Mouse (Mus musculus) intestine, embryonic 15.5 days (tissue): ENCODE measurements at regions not wholly inside any gene's neighbourhood (a gene's known extent, or its start where the extent isn't known, plus 50 kb on each side); places are given as distances from the start of the nearest gene placed in this dataset.
A peak's percentile ranks its signal among the peaks of the same experiment; 100 is the strongest.

Source experiments
- ATAC-seq: fragments of 200-750 bp; cut with Nextera tagmentation; 2 replicates; pipeline ENCODE4 v1.8.0; 2017; ENCODE audit warnings: moderate TSS enrichment, moderate library complexity
- H3K27ac ChIP-seq: fragments of 300-500 bp; sonication (generic); 2 replicates; pipeline ENCODE4 v1.5.1; 2015; ENCODE audit warnings: mild to moderate bottlenecking, inconsistent platforms
- H3K27me3 ChIP-seq: fragments of 300-500 bp; sonication (generic); replicated peaks from 2 replicates; pipeline ENCODE4 v1.6.1; 2015; ENCODE audit warnings: inconsistent platforms
- H3K36me3 ChIP-seq: fragments of 300-500 bp; sonication (generic); 2 replicates; pipeline ENCODE4 v1.6.1; 2015; ENCODE audit warnings: inconsistent platforms
- H3K4me1 ChIP-seq: fragments of 300-500 bp; sonication (generic); replicated peaks from 2 replicates; pipeline ENCODE4 v1.6.1; 2015; ENCODE audit warnings: inconsistent platforms
- H3K4me2 ChIP-seq: fragments of 300-500 bp; sonication (generic); replicated peaks from 2 replicates; pipeline ENCODE4 v1.6.1; 2015; ENCODE audit warnings: mild to moderate bottlenecking, inconsistent platforms
- H3K4me3 ChIP-seq: fragments of 300-500 bp; sonication (generic); replicated peaks from 2 replicates; pipeline ENCODE4 v1.5.1; 2015; ENCODE audit warnings: inconsistent platforms
- H3K9ac ChIP-seq: fragments of 300-500 bp; sonication (generic); 2 replicates; pipeline ENCODE4 v1.6.1; 2015; ENCODE audit warnings: inconsistent platforms
- H3K9me3 ChIP-seq: fragments of 300-500 bp; sonication (generic); 2 replicates; pipeline ENCODE4 v1.6.1; 2016; ENCODE audit warnings: inconsistent platforms
- WGBS: fragments of 180-500 bp; shearing (Covaris S2); methylation state at CpG from one replicate; pipeline ENCODE4 v1.1.7; 2015; 5-methylcytosine and 5-hydroxymethylcytosine counted together

DNA sequence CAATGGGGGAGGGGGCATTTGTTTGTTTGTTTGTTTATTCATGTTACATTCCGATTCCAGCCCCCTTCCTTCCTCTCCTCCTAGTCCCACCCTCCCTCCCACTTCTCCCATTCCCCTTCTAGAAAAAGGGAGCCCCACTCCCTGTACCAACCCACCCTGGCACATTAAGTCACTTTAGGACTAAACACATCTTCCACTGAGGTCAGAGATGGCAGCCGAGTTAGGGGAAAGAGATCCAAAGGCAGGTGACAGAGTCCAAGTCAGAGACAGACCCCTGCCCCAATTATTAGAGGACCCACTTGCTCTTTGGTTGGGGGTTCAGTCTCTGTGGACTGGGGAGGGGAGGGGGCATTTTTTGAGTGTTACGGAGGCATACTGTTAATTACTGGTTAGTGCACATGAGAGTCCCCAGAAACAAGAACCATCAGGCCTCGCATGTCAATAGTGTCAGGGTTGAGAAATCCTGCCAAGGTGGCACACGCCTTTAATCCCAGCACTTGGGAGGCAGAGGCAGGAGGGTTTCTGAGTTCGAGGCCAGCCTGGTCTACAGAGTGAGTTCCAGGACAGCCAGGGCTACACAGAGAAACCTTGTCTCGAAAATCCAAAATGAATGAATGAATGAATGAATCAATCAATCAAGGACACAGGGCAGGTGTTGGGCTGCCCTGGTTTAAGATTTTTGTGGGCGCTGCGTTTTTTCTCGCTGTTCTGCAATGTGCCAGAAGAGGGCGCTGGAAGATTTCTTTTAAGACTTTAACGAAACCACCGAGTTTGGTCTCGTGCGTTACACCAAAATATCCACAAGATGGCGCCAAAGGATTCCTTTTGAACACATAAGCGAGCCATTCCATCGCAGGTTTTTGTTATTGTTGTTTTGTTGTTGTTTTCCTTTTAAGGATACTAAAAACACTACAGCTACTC is 67.8 kb upstream of the Arhgap29 start:
- Histone ChIP-seq H3K4me2 (no peak overlapping the region), H3K27me3 (no peaks in the 10 kb centered on the region), H3K4me3 (no peak overlapping the region), H3K27ac (no peak overlapping the region), H3K4me1 (0 out of 2 replicates have a peak, but pooled peaks cover 2% of the 10 kb centered on the region), H3K9me3 (no peaks in the 10 kb centered on the region), H3K36me3 (no peaks in the 10 kb centered on the region), H3K9ac (no peak overlapping the region)
- peak; percentile 46; the same call in 1 of the 2 replicates for ATAC-seq
- 21% methylated on average over 18 of the region's 18 CpGs for WGBS

DNA sequence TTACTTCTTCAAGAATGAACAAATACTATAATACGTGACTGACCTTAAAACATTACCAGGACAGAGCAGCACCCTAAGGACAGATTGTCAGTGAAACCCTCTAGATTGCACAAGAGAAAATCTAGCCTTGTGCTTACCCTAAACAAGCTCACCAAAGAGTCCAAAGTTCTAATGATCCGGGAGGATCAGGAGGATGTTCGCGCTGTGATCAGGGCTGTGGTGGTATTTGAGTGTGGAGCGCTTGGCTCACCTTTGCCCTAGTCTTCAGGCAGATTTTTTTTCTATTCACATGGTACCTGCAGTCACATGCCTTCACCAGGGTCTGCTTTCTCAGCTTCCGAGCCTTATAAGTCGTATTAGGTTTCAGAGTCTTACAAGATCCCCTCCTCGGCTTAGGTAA is 65.3 kb upstream of the Abcd3 start:
- Histone ChIP-seq H3K9me3 (no peaks in the 10 kb centered on the region), H3K27ac (no peak overlapping the region), H3K4me2 (no peak overlapping the region), H3K27me3 (no peaks in the 10 kb centered on the region), H3K4me1 (no peaks in the 10 kb centered on the region), H3K36me3 (no peaks in the 10 kb centered on the region), H3K4me3 (no peak overlapping the region), H3K9ac (no peak overlapping the region)
- WGBS, result 71% methylated on average over 8 of the region's 8 CpGs
- peak; percentile 85 for ATAC-seq

DNA sequence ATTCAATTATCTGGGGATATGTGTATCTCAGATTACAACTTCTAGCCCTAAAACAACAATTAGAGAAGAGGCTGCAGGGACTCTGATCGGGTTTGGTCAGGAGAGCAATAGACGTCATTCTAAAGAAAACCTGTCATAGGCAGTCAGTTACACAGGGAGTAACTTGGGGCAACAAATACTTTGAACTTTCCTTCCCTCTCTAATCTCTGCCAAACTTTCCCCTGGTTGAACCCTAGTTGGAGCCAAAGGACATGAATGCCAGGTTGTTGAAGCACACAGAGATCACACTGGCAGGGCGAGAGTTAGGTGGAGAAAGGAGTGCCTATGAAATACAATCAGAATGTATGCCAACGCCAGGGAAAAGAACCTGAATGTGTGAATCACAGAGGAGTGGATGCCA is 60.0 kb upstream of the Abcd3 start:
- H3K4me2 ChIP-seq, result no peak overlapping the region
- no peak overlapping the region for H3K4me3 ChIP-seq
- ATAC-seq, result peak; percentile 51; the same call in 1 of the 2 replicates
- 81% methylated on average over 4 of the region's 4 CpGs for WGBS
- no peaks in the 10 kb centered on the region for H3K36me3 ChIP-seq
- no peak overlapping the region for H3K27ac ChIP-seq
- H3K9me3 ChIP-seq, result no peaks in the 10 kb centered on the region
- H3K9ac ChIP-seq, result no peak overlapping the region
- no peaks in the 10 kb centered on the region for H3K27me3 ChIP-seq
- H3K4me1 ChIP-seq, result no peaks in the 10 kb centered on the region

DNA sequence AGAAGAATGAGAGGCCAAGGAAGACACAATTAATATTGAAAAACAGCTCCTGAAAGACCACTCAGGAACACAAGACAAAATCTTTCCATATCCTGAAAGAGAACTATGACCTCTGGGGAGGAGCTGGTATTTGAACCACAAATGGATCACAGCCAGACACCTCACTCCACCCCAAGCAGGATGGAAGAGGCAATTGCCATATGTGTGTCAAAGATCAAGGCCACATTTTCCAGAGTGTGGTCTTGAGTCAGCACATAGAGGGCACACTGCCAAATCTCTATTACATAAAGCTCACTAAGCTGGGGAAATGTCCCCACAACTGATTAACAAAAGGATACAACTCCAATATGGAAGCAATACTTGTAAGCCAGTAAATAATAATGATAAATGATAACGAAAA is 59.5 kb upstream of the Abcd3 start:
- Histone ChIP-seq H3K9me3 (no peaks in the 10 kb centered on the region), H3K4me2 (no peak overlapping the region), H3K4me1 (no peaks in the 10 kb centered on the region), H3K27me3 (no peaks in the 10 kb centered on the region), H3K4me3 (no peak overlapping the region), H3K9ac (no peak overlapping the region), H3K27ac (no peak overlapping the region), H3K36me3 (no peaks in the 10 kb centered on the region)
- ATAC-seq, result peak; percentile 63; the same call in 1 of the 2 replicates
- WGBS, result 79% methylated on average over 1 of the region's 1 CpGs

DNA sequence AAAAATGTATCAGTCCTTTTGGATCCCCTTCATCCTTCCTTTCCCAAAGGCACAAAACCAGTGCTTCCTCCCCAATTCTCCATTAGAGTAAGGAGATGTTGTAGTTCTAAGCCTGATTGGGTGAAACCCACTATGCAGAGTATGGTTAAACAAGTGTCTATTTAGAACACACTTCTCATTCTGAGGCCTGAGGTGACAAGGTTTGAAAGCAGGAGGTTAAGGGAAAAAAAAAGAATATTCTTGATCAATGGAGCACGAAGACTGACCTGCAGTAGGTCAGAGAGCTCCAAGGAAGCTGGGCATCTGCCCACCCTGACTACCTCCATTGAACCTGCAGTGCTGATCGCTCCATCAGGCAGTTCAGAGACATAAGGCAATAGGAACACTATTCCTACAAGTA is 58.5 kb upstream of the Abcd3 start:
- Histone ChIP-seq H3K36me3 (no peaks in the 10 kb centered on the region), H3K4me3 (no peak overlapping the region), H3K4me1 (no peaks in the 10 kb centered on the region), H3K27ac (no peak overlapping the region), H3K4me2 (no peak overlapping the region), H3K9ac (no peak overlapping the region), H3K9me3 (no peaks in the 10 kb centered on the region), H3K27me3 (no peaks in the 10 kb centered on the region)
- 89% methylated on average over 2 of the region's 2 CpGs for WGBS
- ATAC-seq, result no peak

DNA sequence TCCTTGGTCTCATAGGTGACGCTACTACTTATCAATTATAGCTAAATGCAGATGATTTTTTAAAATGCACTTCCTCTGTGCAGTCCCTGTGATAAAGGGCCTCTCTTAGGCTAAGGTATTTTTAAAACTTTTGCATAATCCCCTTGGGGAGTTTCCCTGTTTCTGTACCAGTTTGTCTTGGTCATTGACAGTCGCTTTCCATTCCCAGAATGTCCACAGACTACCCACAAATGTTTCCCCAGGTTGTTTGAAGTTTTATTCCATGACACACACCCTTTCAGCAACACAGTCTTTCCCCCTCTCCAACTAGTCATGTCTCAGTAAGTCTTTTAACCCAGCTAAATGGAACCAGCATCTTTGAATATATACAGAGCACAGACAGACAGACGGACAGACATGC is 57.6 kb upstream of the Abcd3 start:
- no peak for ATAC-seq
- 85% methylated on average over 3 of the region's 3 CpGs for WGBS
- no peaks in the 10 kb centered on the region for H3K9me3 ChIP-seq

DNA sequence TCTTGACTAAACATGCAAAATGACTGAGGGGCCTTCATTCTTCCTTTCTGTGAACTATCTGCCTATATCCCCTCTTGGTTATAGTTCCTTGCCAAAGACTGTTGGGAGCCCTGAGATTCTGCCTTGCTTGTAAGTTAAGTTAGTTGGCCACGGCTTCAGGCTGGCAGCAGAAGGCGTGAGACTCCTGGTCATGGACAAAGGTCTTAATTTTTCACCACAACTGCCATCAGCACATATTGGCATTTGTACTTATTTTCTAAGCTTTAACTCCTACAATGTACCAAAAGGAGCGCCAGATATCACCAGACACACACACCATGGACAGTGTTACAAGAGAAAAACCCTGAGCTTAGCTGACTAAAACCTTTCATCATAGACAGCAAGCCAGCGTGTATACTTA is 56.7 kb upstream of the Abcd3 start:
- Histone ChIP-seq H3K4me2 (no peak overlapping the region), H3K4me3 (no peak overlapping the region), H3K36me3 (no peaks in the 10 kb centered on the region), H3K9me3 (no peaks in the 10 kb centered on the region), H3K9ac (no peak overlapping the region), H3K27me3 (no peaks in the 10 kb centered on the region), H3K4me1 (no peaks in the 10 kb centered on the region), H3K27ac (no peak overlapping the region)
- no peak for ATAC-seq
- 83% methylated on average over 4 of the region's 4 CpGs for WGBS

More for the DNA sequence above, 57.6 kb upstream of the Abcd3 start:
- Histone ChIP-seq H3K27me3 (no peaks in the 10 kb centered on the region), H3K9ac (no peak overlapping the region), H3K4me2 (no peak overlapping the region), H3K36me3 (no peaks in the 10 kb centered on the region), H3K4me3 (no peak overlapping the region), H3K4me1 (no peaks in the 10 kb centered on the region), H3K27ac (no peak overlapping the region)

DNA sequence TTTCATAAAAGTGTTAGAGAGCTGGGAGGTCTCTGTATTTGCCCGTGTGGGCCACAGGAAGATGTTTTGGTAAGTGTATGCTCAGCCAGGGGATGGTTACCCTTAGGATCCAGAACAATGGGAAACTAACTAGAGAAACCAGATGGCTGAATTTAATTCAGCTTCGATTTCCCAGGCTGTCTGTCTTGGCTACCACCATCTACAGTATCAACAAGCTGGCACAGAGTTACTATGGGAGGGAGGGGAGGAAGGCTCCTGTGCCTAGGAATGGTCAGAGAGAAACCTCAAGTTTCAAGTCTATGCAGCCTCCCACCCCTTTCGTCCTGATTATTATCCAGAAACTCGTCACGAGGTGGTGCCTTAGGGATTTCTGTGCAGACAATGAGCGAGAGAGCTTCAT is 55.6 kb upstream of the Abcd3 start:
- 77% methylated on average over 6 of the region's 6 CpGs for WGBS
- Histone ChIP-seq H3K4me2 (no peak overlapping the region), H3K27me3 (no peaks in the 10 kb centered on the region), H3K4me3 (no peak overlapping the region), H3K9me3 (no peaks in the 10 kb centered on the region), H3K9ac (no peak overlapping the region), H3K36me3 (no peaks in the 10 kb centered on the region), H3K4me1 (no peaks in the 10 kb centered on the region), H3K27ac (no peak overlapping the region)
- ATAC-seq, result no peak

DNA sequence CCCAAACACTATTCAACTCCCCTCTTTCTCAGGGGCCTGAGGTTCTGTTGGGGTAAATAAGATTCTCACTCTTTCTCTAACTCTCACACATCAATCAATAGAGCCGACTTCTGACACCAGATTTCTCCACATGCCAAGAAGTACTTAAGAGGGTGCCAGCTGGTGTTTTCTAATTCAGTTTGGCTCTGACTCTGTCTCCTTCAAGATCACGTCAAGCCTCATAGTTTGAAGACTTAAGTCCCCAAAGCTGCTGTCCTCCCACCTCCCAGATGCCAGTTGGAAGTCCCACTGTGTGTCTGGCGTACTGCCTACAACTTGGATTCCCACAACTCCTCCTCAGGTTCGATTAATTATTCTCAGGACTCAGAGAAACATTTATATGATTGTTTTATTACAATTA is 54.6 kb upstream of the Abcd3 start:
- no peak overlapping the region for H3K4me2 ChIP-seq
- 59% methylated on average over 4 of the region's 4 CpGs for WGBS
- H3K9me3 ChIP-seq, result no peaks in the 10 kb centered on the region
- ATAC-seq, result no peak
- H3K27ac ChIP-seq, result no peak overlapping the region
- H3K4me1 ChIP-seq, result no peaks in the 10 kb centered on the region
- no peak overlapping the region for H3K9ac ChIP-seq
- no peaks in the 10 kb centered on the region for H3K36me3 ChIP-seq
- H3K27me3 ChIP-seq, result no peaks in the 10 kb centered on the region
- no peak overlapping the region for H3K4me3 ChIP-seq

DNA sequence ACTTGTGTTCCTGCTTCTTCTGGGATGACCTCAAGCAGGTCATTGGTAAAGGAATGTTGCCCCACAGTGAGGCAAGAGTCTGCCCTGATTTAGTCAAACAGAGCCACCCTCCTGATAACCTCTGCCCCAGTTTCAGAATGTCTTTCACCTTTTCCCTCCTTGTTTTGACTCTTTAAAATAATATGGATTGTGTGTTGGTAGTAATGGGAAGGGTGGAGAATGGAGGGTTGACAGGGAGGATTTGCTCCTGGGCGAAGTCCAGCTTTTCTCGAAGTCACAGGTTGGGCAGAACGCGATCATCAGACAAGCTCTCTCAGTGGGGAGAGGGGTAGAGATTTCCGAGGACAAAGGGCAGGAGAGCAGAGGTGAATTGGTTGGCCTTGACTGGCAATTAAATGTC is 52.2 kb upstream of the Abcd3 start:
- H3K4me1 ChIP-seq, result no peaks in the 10 kb centered on the region
- no peak overlapping the region for H3K27ac ChIP-seq
- no peak overlapping the region for H3K4me2 ChIP-seq
- peak; percentile 75 for ATAC-seq
- H3K27me3 ChIP-seq, result no peaks in the 10 kb centered on the region
- 31% methylated on average over 5 of the region's 5 CpGs for WGBS
- H3K9ac ChIP-seq, result no peak overlapping the region
- H3K36me3 ChIP-seq, result no peaks in the 10 kb centered on the region
- no peak overlapping the region for H3K4me3 ChIP-seq
- H3K9me3 ChIP-seq, result no peaks in the 10 kb centered on the region

DNA sequence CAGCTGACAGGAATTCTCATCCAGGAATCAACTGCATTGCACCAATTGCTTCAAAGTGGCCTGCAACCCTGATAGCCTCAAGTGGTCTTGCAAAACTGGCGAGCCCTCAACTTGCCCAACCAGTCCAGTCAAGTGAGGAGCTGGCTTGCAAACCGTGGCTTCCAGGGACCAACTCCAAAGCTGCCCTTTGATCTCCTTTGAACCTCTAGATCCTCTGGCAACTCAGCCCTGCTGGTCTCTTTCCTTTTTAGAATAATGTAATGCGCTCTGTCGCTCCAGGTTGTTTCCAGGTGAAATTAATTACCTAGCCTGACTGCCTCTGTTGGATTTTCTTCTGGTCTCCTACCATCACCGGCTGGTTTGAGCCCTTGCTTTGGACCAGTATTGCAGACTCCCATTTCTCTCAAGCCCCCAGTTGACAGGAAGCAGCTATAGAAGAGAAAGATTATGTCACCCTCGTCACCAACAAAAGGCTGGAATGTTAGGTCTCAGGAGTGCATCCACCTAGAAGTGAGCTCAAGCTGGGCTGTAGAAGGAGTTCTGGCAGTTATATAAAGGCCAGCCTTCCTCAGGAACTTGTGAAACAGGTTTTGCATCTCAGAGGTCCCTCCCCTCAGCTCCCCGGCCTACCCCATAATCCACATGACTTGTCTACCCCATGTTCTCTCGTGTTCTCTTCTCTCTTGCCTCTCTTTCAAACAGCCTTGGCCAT is 49.8 kb upstream of the Abcd3 start:
- 40% methylated on average over 8 of the region's 8 CpGs for WGBS
- ATAC-seq, result peak; percentile 90
- Histone ChIP-seq H3K27me3 (no peaks in the 10 kb centered on the region), H3K27ac (peak overlapping the region; percentile 54), H3K4me1 (no peaks in the 10 kb centered on the region), H3K36me3 (no peaks in the 10 kb centered on the region), H3K4me3 (no peak overlapping the region), H3K9me3 (no peaks in the 10 kb centered on the region), H3K9ac (no peak overlapping the region), H3K4me2 (peak overlapping the region; percentile 31)
